Mouse (Mus musculus) lung, postnatal 36 days (tissue): ENCODE measurements around the gene Gm20696.

Experiments
- DNase-seq: peaks from one replicate; pipeline ENCODE4 v3.0.0; 2022; ENCODE audit warnings: mixed read lengths

Gene Gm20696

DNA sequence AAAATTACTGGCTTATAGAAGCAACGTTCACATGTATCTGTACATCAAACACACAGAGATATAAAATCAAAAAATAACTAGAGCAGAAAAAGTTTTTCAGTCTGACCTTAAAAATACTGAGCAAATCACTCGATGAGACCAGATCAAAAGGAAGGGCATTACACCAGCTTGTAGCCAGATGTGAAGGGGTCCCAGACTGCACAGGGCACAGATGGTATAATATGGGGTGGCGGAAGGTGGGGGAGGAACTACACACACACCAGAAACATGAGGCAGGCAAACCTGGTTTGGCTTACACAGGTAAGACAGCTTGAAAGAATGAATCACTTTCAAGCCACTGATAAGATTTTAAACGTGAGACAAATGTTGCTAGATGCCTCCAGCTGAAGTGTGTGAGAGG lies 45.4 kb downstream of the Gm20696 start:
- no peak for DNase-seq

DNA sequence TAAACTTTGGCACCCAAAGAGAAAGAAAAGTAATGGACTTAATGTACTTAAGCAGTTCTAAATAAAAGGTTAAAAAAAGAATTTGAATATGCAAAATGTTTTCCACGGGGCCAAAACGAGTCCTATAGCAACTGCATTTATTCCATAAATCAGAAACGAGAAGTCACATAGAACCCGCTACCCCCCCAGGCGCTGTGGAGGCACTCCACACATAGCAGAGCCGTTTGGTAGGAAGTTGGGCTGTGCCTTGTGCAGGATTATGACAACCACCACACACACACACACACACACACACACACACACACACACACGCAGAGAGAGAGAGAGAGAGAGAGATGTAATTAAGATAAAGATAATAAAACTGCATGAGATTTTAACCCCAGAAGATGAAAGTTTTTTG lies 46.1 kb downstream of the Gm20696 start:
- no peak for DNase-seq

DNA sequence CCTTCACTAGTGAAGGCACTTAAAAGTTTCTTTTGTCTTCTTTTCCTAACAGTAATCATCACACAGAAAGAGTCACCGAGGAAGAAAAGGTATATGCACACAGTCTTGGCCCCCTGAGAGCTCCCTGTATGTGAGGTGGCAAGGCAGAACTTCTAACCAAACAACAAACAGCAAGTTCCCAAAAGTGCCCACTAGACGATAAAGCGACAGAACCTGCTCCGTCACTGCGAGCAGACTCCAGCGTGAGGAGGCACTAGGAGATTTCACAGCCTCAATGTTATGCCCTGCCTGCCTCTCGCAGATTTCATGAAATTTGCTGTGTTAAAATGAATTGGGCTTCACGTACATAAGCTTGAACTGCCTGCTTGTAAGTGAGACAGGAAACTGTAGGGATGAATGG lies 46.6 kb downstream of the Gm20696 start:
- no peak for DNase-seq

DNA sequence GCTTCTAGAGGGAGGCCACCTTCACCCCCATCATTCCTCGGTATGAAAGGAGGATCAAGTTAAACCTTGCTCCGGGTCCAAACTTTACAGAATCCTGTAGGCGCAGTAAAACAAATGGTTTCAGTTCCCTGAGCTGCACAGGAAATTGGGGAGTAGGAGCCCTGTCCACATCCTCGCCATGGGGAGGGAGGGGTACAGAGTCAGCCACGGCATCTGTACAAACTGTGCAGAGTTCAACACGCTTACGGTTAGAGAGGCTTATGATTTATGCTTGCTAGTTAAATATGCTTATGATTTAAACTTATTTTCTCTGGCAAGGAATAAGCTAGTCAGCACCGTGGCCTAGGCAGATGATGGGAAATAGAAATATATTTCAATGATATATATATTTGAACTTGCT lies 47.1 kb downstream of the Gm20696 start:
- DNase-seq: no peak

DNA sequence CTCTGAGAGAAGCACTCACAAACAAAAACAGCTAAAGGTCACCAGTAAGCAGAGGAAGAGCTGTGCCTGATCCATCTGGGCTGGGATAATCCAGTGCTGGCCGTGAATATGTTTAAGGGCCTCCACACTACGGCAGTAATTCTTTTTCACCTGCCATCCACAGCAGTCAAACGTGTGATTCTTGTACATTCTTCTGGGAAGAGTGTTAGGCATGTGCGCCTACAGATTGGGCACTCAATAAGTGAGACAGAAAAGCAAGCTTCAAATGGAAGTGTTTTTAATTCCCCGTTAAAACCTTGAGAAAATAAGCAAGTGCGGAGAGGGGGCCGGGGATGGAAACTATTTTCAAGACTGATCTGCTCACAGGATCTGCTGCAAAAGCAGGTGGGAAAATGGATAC lies 48.7 kb downstream of the Gm20696 start:
- DNase-seq: no peak

DNA sequence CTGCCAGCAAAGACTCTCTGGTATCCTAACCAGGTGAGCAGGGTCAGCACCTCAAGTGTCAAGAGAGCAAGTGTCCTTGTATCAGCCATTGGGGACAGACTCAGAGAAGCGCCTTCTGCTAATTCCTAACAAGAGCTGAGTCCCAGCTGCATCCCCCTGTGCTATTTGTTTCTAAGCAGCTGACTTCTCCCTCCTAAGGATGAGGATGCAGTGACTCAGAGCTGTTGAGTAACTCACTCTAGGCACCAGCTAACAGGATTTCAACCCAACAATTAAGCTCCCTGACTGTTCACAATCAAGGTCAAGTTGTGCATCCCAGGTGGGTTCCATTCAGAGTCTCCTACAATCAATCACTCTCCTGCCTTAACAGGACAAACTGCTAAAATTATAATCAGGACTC lies 49.2 kb downstream of the Gm20696 start:
- no peak for DNase-seq

DNA sequence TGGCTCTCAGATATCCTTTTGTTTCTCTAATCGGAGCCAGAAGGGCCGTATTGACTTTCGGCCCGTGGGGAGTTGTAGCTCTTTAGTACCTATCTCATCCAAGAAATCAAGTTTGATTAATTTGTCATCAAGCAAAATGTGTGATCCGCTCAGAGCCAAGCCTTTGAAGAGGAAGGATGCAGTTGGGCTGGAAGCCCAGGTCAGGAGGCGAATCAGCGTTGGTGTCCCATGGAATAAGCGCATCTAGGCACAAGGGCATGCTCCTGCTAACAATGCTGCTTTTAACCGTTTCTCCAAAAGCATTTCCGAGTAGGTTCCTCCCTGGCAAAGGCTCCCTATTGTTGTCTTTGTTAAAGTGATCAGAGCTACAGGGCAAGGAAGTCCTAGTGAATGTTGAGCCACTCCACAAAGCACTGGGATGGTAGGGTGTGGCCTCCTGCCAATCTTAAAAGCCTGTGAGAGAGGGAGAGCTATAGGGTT lies 51.3 kb downstream of the Gm20696 start:
- no peak for DNase-seq

DNA sequence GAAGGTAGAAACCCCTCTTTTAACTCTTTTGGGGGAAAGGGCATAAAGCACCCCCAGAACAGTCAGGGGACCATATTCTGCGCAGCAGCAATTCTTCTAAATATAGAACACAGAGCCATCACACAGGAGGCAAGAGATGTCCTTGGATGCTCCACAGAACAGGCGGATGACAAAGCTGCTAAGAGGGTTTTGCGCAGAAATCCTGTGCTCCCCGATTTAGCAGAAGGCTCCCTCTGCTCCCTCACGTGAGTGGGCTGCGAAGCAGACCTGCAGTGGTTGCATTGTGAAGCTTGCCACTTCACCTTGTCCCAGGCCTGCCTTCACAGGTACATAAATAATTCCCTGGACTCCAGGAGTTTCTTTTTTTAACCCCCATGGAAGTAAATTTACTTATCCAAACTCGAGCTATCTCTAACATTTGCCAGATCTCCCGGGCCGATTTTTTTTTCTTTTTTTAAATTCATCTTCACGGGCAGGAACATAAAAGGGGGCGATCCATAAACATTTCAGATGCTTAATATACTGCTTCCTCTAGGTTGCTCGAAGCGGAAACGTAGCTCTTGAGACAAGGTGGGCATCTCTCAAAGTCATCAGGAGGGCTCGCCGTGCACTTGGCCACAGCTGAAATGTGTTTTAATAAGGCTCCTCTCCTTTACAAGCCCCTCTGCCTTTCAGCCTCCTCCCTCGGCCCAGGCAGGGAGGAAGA lies 51.9 kb downstream of the Gm20696 start:
- no peak for DNase-seq

DNA sequence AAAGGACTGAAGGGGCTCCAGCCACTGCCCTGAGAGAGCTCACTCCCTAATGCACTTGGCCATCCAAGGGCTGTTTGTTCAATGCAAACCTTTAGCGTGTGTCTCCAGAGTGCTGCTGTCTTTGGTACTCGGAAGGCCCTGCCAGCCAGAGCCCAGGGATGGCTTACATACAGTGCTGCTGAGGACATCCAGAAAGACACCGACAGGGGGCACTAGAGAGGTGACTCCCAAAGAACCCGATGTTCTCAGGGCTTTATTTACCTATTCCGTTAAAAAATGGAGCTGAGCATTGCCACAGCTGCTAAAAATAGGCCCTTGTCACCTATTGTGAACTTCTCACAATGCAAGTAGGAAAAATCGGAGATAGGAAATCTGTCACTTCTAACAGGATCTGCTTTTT lies 54.7 kb downstream of the Gm20696 start:
- DNase-seq: peak; percentile 41

DNA sequence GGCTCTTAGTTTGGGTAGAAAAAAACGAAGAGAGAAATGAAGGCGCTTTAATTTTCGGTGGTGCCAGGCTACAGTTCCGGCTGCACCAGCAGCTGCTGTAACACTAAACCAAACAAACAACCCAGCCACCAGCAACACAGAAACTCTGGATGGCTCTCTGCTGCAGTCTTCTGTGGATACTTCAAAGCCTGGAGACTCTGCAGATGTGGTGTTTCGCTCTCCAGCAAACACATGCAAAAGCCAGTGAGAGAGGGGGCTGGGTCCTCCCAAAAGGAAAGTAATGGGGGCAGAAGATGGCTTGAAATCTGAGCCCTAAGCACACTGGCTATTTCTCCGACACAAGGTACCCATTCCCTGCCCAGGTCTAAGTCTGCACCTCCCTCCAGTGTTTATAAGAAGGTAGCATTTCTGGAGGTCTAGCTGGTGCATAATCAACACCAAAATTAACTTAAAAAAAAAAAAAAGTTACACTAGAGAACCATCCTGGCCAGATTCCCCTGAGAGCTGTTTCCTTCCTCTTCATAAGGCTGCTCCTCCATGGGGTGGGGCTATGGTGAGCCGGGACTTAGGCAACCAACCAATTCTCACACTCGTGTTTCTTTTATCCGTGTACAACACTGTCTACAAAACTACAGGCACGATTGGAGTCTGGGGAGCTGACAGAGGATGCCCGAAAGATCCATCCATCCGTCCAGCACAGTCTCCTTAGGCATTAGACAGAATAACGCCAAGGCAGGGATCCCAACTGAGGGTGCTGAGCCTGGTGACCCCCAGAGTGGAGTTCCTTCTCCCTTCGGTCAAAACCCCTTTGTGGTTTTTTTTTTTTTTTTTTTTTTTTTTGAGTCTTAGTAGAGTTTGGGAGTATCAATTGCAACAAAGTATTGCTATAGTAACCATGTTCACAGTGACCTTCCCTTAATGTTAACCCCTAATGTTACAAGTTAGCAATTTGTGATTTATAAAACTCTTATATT lies 55.9 kb downstream of the Gm20696 start:
- DNase-seq: peak; percentile 66

DNA sequence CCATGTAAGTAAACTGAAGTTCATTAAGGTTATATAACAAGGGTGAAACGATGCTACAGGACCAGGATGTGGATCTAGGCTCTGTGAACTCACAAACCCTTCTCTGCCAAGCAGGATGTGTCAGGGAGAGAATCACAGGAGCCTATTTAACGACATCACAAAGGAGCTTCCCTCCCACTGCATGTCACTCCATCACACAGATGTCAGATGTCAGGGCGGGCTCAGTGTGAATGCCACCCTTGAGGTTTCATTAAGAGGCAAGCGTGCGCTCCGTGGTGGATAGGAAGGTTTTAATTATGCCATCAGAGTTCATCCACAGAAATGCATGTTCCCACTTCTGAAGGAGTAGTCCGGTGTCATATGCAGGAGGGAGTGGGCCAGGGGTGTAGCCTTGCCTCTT lies 60.5 kb downstream of the Gm20696 start:
- DNase-seq: no peak

DNA sequence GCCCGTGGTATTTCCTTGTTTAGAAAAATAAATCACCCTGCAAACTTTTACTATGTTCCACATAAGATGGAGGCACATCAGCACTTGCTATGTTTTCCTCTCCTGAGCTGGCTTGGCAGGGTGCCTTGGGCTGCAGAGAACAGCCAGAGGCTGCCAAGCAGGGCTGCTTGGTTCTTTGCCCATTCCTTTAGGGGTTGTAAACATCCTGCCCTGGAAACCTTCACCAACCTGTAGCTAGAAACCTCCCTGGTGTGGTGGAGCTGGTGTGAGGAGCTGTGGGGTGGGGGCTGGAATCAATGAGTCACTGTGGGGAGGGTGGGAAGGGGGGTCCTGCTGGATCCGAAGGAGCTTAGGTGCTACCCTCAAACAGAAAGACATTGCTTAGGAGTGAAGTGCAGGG lies 61.8 kb downstream of the Gm20696 start:
- peak; percentile 44 for DNase-seq

DNA sequence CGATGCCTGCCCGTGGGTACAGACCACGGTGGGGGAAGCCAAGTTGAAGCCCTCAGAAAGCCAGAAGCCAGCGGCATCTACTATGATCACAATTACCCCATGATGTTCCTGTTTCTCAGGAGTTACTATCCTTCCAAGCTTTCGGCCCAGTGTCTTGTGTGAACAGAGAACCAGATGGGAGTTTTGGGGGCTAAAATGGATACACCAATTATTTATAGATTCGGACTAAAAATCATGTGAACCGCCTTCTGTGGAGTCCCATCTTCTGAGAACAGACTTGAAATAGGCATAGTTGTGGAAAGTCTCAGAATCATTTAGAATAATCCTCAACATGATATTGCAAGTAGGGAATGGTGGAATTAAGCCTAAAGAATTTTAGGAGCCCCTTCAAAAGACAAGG lies 64.2 kb downstream of the Gm20696 start:
- no peak for DNase-seq

DNA sequence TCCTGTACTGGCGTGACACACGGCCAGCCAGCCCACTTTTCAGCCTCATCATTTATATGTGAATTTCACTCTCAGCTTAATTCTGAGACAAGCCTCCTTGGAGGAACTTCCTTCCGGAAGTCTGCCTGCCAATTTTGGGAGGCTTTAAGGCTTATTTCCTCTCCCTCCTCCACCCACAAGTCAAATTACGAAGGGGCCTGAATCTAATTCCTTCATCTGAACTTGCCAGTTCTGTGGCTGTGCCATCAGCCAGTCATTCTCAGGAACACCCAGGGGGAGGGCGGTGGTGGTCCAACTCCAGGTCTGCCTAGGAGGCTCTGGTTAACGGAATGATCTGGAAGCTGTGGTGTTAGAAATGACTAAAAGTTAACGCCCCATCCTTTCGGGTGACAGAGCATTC lies 65.7 kb downstream of the Gm20696 start:
- DNase-seq: no peak

DNA sequence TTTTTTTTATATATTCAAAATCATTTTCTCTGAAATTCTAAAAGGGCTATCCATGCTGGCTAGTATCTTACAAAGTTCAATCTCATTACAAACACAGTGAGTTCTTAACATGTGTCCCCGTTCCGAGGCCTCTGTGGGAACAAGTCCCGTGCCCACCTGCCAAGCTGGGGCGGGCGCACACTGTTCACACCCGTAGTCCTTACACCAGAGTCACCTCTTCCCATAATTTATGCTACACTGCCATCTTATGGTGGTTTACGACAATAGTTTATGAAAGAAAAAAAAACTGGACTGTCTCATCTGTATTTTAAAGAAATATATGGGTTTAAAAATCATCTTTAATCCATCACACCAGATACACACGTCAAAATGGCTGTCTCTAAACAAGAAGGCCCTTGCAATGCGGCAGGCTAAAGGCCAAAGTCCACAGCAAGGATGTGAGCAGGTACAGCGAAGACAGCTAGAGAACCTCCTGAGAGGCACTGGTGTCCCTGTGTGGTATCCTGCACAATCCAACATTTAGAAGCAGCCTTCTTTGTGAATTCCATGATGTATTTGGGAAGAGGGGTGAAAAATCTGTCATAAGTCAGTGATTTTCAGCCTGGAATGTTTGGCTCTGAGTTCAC lies 66.3 kb downstream of the Gm20696 start:
- DNase-seq: peak; percentile 62

DNA sequence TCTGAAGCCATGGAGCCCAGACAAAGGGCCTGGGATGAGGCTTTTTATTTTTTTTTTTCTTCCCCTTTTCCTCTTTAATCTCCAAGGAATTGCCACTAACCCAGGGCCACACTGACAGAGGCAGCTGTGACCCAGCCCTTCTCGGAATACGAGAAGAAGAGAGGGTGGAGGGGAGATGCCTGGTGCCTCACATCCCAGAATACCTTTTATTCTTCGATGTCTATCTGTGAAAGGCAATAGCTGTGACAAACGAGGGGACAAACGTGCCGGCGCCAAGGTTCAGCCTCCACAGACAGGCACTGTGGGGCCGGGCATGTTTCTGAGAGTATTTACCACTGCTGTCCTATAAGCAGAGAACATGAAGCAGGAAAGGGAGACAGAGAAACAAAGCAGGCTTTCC lies 66.9 kb downstream of the Gm20696 start:
- no peak for DNase-seq

DNA sequence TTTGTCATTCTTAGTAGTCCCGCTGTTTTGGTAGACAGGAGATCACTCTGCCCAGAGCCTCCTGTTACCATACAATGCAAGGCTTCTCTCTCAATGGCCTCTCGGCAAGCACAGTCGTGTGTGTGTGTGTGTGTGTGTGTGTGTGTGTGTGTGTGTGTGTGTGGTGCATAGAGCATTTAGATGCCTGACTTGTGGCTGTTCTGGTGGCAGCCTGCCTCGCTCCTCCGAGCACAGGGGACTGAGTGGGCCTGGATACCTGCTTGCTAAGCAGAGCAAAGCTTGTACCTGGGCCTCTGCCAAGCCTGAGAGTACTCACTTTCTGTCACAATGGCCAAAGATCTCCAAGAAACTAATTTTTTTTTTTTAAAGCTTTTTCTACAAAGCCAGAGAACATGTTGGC lies 67.4 kb downstream of the Gm20696 start:
- no peak for DNase-seq

DNA sequence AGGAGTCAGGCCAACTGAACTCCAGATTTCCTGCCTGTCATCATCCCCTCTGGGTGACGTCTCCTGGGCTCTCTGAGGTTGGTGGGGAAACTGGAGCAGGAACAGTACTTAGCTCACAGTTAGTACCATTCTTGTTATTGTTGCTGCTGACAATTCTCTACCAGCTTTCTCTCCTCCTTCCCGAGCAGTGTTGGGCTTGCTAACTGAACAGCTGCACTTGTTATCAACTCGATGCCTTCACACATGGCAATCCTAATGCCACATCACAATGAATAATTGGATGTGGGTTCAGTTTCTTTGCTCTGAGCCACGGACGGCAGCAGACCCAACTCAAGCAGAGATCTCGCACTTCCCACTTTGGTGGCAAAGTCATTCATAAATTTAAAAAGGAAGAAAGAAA lies 89.6 kb downstream of the Gm20696 start:
- DNase-seq: no peak

DNA sequence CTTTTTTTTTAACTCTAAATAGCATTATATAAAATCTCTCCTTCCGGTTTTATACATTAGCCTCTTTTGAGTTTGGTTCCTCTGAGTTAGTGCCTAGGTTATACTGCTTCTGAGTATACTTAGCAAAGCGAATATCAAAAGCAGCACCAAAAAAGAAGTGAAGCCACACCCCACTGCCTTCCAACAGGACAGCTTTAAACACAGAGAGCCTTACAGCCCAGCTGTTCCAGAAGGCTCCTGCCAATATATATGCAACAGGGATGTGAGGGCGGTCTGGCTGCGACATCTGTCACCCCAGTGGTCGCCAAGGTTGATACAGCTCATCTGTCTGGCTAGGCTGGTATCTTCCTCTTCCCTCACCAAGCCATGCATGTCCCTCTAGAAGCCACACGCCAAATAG lies 91.0 kb downstream of the Gm20696 start:
- DNase-seq: no peak

DNA sequence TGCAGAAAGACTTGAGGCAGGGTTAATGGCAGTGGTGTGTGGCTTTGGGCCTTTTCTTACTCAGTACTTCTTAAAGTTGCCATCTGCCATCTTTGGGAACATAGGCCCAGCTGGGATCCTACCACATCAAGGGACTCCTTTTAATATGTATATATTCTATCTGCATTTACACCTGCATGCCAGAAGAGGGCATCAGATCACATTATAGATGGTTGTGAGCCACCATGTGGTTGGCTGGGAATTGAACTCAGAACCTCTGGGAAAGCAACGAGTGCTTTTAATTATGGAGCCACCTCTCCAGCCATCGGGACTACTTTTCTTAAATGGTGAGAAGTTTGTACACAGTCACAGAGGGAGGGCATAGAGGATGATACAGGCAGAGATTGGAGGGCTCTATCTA lies 93.3 kb downstream of the Gm20696 start:
- no peak for DNase-seq

DNA sequence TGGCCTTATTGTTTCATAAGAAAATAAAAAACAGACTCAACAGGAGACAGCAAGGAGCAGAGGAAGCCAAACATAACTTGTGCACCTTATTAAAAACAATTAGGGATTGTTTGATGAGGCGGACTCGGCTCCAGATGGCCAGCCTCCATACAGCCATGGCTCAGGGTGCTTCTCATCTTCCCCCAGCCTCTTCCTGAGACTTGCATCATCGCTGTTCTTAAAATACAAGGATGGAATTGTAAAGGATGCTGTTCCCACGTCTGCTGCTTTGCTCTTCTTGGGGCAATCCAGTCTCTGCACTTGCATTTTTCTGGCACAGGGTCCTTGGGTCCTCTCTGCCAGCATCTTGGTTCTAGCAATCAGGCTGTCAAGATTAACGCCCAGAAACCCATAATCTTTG lies 94.5 kb downstream of the Gm20696 start:
- DNase-seq: no peak

DNA sequence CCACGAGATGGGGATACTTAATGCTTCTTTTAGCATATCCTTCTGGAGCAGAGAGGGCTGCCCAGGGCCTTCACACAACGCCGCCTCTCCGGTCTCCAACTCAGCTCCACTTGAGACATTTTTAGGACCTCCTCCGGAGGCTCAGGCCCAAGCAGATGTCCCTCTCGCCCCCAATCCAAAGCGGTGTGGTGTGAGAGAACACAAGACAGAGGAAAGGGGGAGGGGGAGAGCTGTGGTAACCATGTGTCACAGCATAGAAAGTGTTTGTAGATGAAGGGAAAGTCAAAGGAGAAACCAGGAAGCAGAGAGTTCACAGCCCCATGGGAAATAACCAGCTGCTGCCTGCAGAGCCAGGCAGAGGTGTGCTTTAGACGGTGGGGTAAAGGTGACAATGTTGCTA lies 99.7 kb downstream of the Gm20696 start:
- DNase-seq: peak; percentile 10

DNA sequence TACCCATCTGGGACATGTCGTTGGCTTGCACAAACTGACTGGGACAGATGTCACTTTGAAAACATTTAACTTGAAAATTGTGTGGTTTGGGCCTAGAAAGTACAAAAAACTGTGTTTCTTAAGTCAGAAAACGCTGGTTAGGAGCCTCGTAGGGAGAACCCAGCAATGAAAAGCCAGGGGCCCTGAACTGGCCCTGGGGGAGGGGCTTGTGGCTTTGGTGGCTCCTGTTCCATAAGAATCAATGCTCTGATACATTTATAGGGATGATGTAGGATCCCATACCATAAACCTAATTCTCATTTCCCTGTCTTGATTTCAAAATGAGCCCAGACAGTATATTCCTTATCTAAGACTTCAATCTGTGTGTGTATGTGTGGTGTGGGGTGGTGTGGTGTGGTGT lies 101.8 kb downstream of the Gm20696 start:
- DNase-seq: no peak

DNA sequence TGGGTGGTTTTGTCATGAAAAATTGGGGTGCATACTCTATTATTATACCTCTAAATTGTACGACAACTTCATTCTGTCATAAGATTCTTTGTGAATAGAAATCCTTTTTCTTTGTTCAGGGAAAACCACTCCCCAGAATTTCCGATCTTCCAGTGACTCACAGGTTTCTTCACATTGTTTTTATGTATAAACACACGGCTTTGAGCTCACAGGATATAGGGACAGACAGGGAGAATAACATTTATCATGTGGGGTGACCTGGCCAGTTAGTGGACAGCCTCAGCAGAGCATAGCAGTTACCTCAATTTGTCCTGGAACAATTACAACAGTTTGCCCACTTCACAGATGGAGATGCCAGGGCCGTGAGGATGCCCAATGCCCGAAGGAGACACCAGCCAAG lies 109.6 kb downstream of the Gm20696 start:
- DNase-seq: no peak
